Mouse (Mus musculus): ENCODE measurements around the gene Prdm11.

GRCm38 (mm10) chr2:93032651-93033050, 13.3 kb downstream of the Prdm11 start:
- TF ChIP-seq POLR2A (IDR thresholded peaks at IDR 0.05; ENCODE audit: extremely low read depth, insufficient read depth, low read length) (no peak), CTCF (IDR thresholded peaks at IDR 0.05; ENCODE audit: low read depth, low read length) (no peak)
